Mouse (Mus musculus): ENCODE data around the gene Eya2. TPM values are rescaled to one million over a fixed set of nuclear protein-coding genes. Genes with fewer than 3 reads are reported as not detected.

Gene Eya2
- polyA plus RNA-seq, 1 experiment from 2014 or later: 21.5 TPM

DNA sequence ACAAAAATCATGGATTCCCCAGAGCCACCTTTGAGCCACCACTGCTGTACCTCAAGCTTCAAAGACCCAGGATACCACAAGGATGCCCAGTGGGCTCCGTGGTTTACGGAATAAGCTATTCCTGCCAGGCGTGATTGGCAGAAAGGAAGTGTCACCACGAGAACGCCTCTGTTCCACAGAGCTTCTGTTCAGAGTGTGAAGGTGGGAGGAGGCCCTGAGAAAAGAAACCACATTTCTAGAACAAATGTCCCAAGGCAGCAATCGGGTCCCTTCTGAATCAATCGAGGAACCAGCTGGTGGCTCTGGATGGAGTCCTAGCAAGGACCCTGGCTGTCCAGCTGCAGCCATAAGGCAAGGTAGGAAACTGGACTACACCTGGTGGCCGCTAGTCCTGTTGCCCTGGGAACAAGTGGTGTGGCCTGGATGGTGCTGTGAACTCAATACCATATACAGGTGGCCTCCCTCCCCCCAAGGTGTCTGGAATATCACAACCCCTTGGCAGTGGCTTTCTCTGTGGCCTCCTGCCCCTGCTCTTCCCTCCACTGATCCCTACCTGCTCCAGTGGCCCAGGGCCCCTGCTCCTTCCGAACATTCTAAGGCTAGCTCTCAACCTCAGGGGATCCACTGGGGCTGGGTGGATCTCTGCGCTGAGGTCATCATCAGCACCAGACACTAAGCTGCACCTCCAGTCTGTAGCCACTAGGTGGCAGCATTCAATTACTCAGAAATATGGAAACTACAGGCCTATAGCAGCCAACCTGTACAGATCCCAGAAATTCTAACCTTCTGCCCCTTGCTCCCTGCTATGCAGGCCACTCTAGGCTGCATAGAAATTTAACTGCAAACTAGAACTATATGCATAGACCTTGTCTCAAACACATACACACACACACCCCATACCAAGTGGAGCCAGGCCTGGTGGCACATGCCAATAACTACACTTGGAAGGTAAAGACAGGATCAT lies 224.4 kb downstream of the Eya2 start:
- Histone ChIP-seq H3K36me3 (ENCODE audit: control insufficient read depth, insufficient read depth, low read length) (peaks cover 84% of the 10 kb centered on the region), H3K9me3 (ENCODE audit: control insufficient read depth, low read length) (no peaks in the 10 kb centered on the region)

DNA sequence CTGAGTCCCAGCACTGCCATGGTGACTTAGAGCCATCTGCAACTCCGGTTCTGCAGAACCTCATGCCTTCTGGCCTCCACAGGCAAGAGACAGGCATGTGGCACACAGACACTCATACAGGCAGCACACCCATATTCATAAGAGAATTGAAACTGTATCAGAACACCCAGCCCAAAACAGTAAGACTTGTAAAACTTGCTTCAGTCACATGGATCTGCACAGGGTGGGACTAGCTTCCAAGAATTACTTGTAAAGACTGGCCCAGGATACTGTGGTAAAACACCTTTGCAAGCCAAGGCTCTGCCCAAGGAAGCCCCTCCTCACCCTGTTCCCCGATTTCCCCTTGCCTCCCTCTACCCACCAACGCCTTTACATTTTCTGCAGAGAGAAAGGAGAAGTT lies 225.2 kb downstream of the Eya2 start:
- no peak overlapping the region for H3K9ac ChIP-seq (ENCODE audit: low read depth, low read length)
- no peaks in the 10 kb centered on the region for H3K4me1 ChIP-seq (ENCODE audit: control insufficient read depth, insufficient read depth, low read length)
- no peaks in the 10 kb centered on the region for H3K9me3 ChIP-seq (ENCODE audit: control insufficient read depth, low read length)
- H3K4me2 ChIP-seq (ENCODE audit: low read depth, low read length): no peak overlapping the region
- no peak overlapping the region for H3K4me3 ChIP-seq (ENCODE audit: low read depth, low read length)
- 67% methylated on average over 3 of the region's 3 CpGs for WGBS
- ATAC-seq (ENCODE audit: low read depth) (peak; percentile 48), DNase-seq (ENCODE audit: low spot score) (peak; percentile 69)
- H3K27ac ChIP-seq (replicated peaks; ENCODE audit: low read depth, low read length): peak overlapping the region; percentile 39
- H3K36me3 ChIP-seq (ENCODE audit: control insufficient read depth, insufficient read depth, low read length): peaks cover 84% of the 10 kb centered on the region
- H3K27me3 ChIP-seq (replicated peaks; ENCODE audit: control insufficient read depth, insufficient read depth, low read length): no peaks in the 10 kb centered on the region

More for the DNA sequence above, 224.4 kb downstream of the Eya2 start:
- Histone ChIP-seq H3K27ac (replicated peaks; ENCODE audit: low read depth, low read length) (no peak overlapping the region; the same call in 1 of the 2 replicates), H3K4me2 (ENCODE audit: low read depth, low read length) (no peak overlapping the region), H3K4me3 (ENCODE audit: low read depth, low read length) (no peak overlapping the region), H3K27me3 (replicated peaks; ENCODE audit: control insufficient read depth, insufficient read depth, low read length) (no peaks in the 10 kb centered on the region), H3K9ac (ENCODE audit: low read depth, low read length) (no peak overlapping the region), H3K4me1 (ENCODE audit: control insufficient read depth, insufficient read depth, low read length) (no peaks in the 10 kb centered on the region)
- ATAC-seq (ENCODE audit: low read depth): peak; percentile 63
- peak; percentile 78 for DNase-seq (ENCODE audit: low spot score)
- 77% methylated on average over 10 of the region's 10 CpGs for WGBS

DNA sequence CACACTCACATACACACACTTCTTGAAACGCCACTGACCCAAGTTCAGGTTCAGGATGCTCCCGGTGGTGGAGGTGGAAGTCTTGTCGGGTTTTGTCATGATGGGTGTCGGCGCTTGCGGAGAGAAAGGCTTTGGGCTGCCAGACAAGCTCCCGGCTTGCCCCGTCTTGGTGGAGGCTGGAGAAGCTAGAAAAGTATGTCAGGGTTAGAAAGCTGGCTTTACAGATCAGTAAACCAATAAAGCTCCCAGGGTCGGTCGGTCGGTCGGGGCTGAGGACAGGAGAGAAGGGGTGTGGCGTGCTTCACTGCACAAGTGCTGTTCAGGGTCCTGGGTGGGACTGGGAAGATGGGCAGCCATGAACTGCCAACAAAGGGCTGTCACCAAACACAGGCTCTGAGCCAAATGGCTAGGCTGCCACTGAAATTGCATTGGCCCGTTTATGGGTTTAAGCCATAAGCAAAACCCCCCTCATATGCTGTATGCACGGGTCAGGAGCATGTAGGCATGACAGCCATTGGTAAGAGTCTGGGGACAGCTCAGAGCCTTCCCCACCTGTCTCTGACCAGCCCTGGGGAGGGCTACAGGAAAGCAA lies 225.8 kb downstream of the Eya2 start:
- no peaks in the 10 kb centered on the region for H3K4me1 ChIP-seq (ENCODE audit: control insufficient read depth, insufficient read depth, low read length)
- no peak overlapping the region for H3K4me3 ChIP-seq (ENCODE audit: low read depth, low read length)
- peaks cover 85% of the 10 kb centered on the region for H3K36me3 ChIP-seq (ENCODE audit: control insufficient read depth, insufficient read depth, low read length)
- H3K27ac ChIP-seq (replicated peaks; ENCODE audit: low read depth, low read length): peak overlapping the region; percentile 39
- no peak for ATAC-seq (ENCODE audit: low read depth)
- no peak overlapping the region for H3K4me2 ChIP-seq (ENCODE audit: low read depth, low read length)
- H3K9ac ChIP-seq (ENCODE audit: low read depth, low read length): no peak overlapping the region
- H3K9me3 ChIP-seq (ENCODE audit: control insufficient read depth, low read length): no peaks in the 10 kb centered on the region
- no peaks in the 10 kb centered on the region for H3K27me3 ChIP-seq (replicated peaks; ENCODE audit: control insufficient read depth, insufficient read depth, low read length)
- no peak for DNase-seq (ENCODE audit: low spot score)
- WGBS: 76% methylated on average over 15 of the region's 15 CpGs

Other genes with a start within 250 kb of the Eya2 start
- gene Zfp663, start 226.3 kb upstream of the Eya2 start, polyA plus RNA-seq (2014; fragmentation: Nextera tagmentation; extraction: Ambion mirVana): 0.55 and 0.64 TPM in 2 replicates
- gene Zfp334, start 206.8 kb upstream of the Eya2 start, polyA plus RNA-seq (2014; fragmentation: Nextera tagmentation; extraction: Ambion mirVana): 8.7 TPM in 2 replicates
- gene Ocstamp, start 194.6 kb upstream of the Eya2 start, polyA plus RNA-seq (2014; fragmentation: Nextera tagmentation; extraction: Ambion mirVana): 0.35 and 1.1 TPM in 2 replicates
- 1.6 and 1.9 TPM in 2 replicates for gene Slc13a3, start 121.8 kb upstream of the Eya2 start, polyA plus RNA-seq (2014; fragmentation: Nextera tagmentation; extraction: Ambion mirVana)
- 32.8 and 35.4 TPM in 2 replicates for gene Trp53rka, start 101.7 kb upstream of the Eya2 start, polyA plus RNA-seq (2014; fragmentation: Nextera tagmentation; extraction: Ambion mirVana)
- 10.4 and 11.7 TPM in 2 replicates for gene Slc2a10, start 91.2 kb upstream of the Eya2 start, polyA plus RNA-seq (2014; fragmentation: Nextera tagmentation; extraction: Ambion mirVana)

All from embryonic facial prominence, embryonic 14.5 days (tissue).